Mouse (Mus musculus): ENCODE data around the gene Hspb7. TPM values are rescaled to one million over a fixed set of nuclear protein-coding genes. Genes with fewer than 3 reads are reported as not detected.

Hspb7 gene
- polyA plus RNA-seq, 1 experiment from 2014 or later, result not detected

GRCm38 (mm10) chr4:141446211-141446610 is 25.6 kb downstream of the Hspb7 start:
- Histone ChIP-seq H3K27me3 (ENCODE audit: control insufficient read depth, insufficient read depth, low read length) (no peaks in the 10 kb centered on the region), H3K9ac (ENCODE audit: low read depth, low read length) (no peak overlapping the region), H3K4me3 (ENCODE audit: low read depth, low read length) (no peak overlapping the region), H3K4me2 (replicated peaks; ENCODE audit: low read depth, low read length) (no peak overlapping the region), H3K36me3 (ENCODE audit: control insufficient read depth, insufficient read depth, low read length) (peaks cover 4% of the 10 kb centered on the region; the same call in 1 of the 2 replicates), H3K4me1 (replicated peaks; ENCODE audit: control insufficient read depth, insufficient read depth, low read length) (peaks cover 4% of the 10 kb centered on the region), H3K27ac (ENCODE audit: low read depth, low read length) (no peak overlapping the region), H3K9me3 (ENCODE audit: control insufficient read depth, low read length) (no peaks in the 10 kb centered on the region)
- no peak for DNase-seq (ENCODE audit: low spot score)
- no peak for ATAC-seq (ENCODE audit: low FRiP score)
- 75% methylated on average over 7 of the region's 7 CpGs for WGBS

- no peak overlapping the region for H3K9ac ChIP-seq (ENCODE audit: low read depth, low read length)
Observed at GRCm38 (mm10) chr4:141451251-141451650, 30.7 kb downstream of the Hspb7 start.

GRCm38 (mm10) chr4:141451916-141452450 is 31.4 kb downstream of the Hspb7 start:
- DNase-seq (ENCODE audit: low spot score) (no peak), ATAC-seq (ENCODE audit: low FRiP score) (no peak)
- Histone ChIP-seq H3K36me3 (ENCODE audit: control insufficient read depth, insufficient read depth, low read length) (peaks cover 6% of the 10 kb centered on the region; the same call in 1 of the 2 replicates), H3K27me3 (ENCODE audit: control insufficient read depth, insufficient read depth, low read length) (no peaks in the 10 kb centered on the region), H3K4me1 (replicated peaks; ENCODE audit: control insufficient read depth, insufficient read depth, low read length) (no peaks in the 10 kb centered on the region), H3K4me2 (replicated peaks; ENCODE audit: low read depth, low read length) (no peak overlapping the region), H3K27ac (ENCODE audit: low read depth, low read length) (no peak overlapping the region), H3K9me3 (ENCODE audit: control insufficient read depth, low read length) (no peaks in the 10 kb centered on the region), H3K9ac (ENCODE audit: low read depth, low read length) (no peak overlapping the region), H3K4me3 (ENCODE audit: low read depth, low read length) (no peak overlapping the region)
- WGBS, result 95% methylated on average over 9 of the region's 9 CpGs

More at GRCm38 (mm10) chr4:141451251-141451650, 30.7 kb downstream of the Hspb7 start:
- DNase-seq (ENCODE audit: low spot score) (no peak), ATAC-seq (ENCODE audit: low FRiP score) (no peak)
- H3K4me1 ChIP-seq (replicated peaks; ENCODE audit: control insufficient read depth, insufficient read depth, low read length), result no peaks in the 10 kb centered on the region
- H3K36me3 ChIP-seq (ENCODE audit: control insufficient read depth, insufficient read depth, low read length), result peaks cover 4% of the 10 kb centered on the region; the same call in 1 of the 2 replicates
- no peaks in the 10 kb centered on the region for H3K27me3 ChIP-seq (ENCODE audit: control insufficient read depth, insufficient read depth, low read length)
- H3K27ac ChIP-seq (ENCODE audit: low read depth, low read length), result no peak overlapping the region
- H3K9me3 ChIP-seq (ENCODE audit: control insufficient read depth, low read length), result no peaks in the 10 kb centered on the region
- no peak overlapping the region for H3K4me3 ChIP-seq (ENCODE audit: low read depth, low read length)
- no peak overlapping the region for H3K4me2 ChIP-seq (replicated peaks; ENCODE audit: low read depth, low read length)
- WGBS, result 95% methylated on average over 2 of the region's 2 CpGs

GRCm38 (mm10) chr4:141454581-141455350 is 34.2 kb downstream of the Hspb7 start:
- 85% methylated on average over 14 of the region's 14 CpGs for WGBS
- Histone ChIP-seq H3K27ac (ENCODE audit: low read depth, low read length) (no peak overlapping the region), H3K4me1 (replicated peaks; ENCODE audit: control insufficient read depth, insufficient read depth, low read length) (peaks cover 6% of the 10 kb centered on the region; the same call in 1 of the 2 replicates), H3K9ac (ENCODE audit: low read depth, low read length) (no peak overlapping the region), H3K4me2 (replicated peaks; ENCODE audit: low read depth, low read length) (no peak overlapping the region), H3K9me3 (ENCODE audit: control insufficient read depth, low read length) (no peaks in the 10 kb centered on the region), H3K27me3 (ENCODE audit: control insufficient read depth, insufficient read depth, low read length) (no peaks in the 10 kb centered on the region), H3K4me3 (ENCODE audit: low read depth, low read length) (no peak overlapping the region), H3K36me3 (ENCODE audit: control insufficient read depth, insufficient read depth, low read length) (0 out of 2 replicates have a peak, but pooled peaks cover 2% of the 10 kb centered on the region)
- DNase-seq (ENCODE audit: low spot score), result no peak
- no peak for ATAC-seq (ENCODE audit: low FRiP score)

- Histone ChIP-seq H3K27me3 (ENCODE audit: control insufficient read depth, insufficient read depth, low read length) (no peaks in the 10 kb centered on the region), H3K4me1 (replicated peaks; ENCODE audit: control insufficient read depth, insufficient read depth, low read length) (peaks cover 6% of the 10 kb centered on the region; the same call in 1 of the 2 replicates), H3K9ac (ENCODE audit: low read depth, low read length) (no peak overlapping the region), H3K27ac (ENCODE audit: low read depth, low read length) (no peak overlapping the region), H3K4me3 (ENCODE audit: low read depth, low read length) (no peak overlapping the region), H3K36me3 (ENCODE audit: control insufficient read depth, insufficient read depth, low read length) (0 out of 2 replicates have a peak, but pooled peaks cover 2% of the 10 kb centered on the region), H3K4me2 (replicated peaks; ENCODE audit: low read depth, low read length) (no peak overlapping the region), H3K9me3 (ENCODE audit: control insufficient read depth, low read length) (no peaks in the 10 kb centered on the region)
- no peak for DNase-seq (ENCODE audit: low spot score)
- ATAC-seq (ENCODE audit: low FRiP score), result no peak
- WGBS, result 82% methylated on average over 4 of the region's 4 CpGs
Observed at GRCm38 (mm10) chr4:141455526-141455925, 34.9 kb downstream of the Hspb7 start.

- Histone ChIP-seq H3K9me3 (ENCODE audit: control insufficient read depth, low read length) (no peaks in the 10 kb centered on the region), H3K27me3 (ENCODE audit: control insufficient read depth, insufficient read depth, low read length) (no peaks in the 10 kb centered on the region), H3K36me3 (ENCODE audit: control insufficient read depth, insufficient read depth, low read length) (0 out of 2 replicates have a peak, but pooled peaks cover 2% of the 10 kb centered on the region), H3K4me2 (replicated peaks; ENCODE audit: low read depth, low read length) (no peak overlapping the region), H3K4me3 (ENCODE audit: low read depth, low read length) (no peak overlapping the region), H3K4me1 (replicated peaks; ENCODE audit: control insufficient read depth, insufficient read depth, low read length) (peaks cover 6% of the 10 kb centered on the region; the same call in 1 of the 2 replicates), H3K9ac (ENCODE audit: low read depth, low read length) (no peak overlapping the region), H3K27ac (ENCODE audit: low read depth, low read length) (no peak overlapping the region)
- 94% methylated on average over 14 of the region's 14 CpGs for WGBS
- DNase-seq (ENCODE audit: low spot score) (no peak), ATAC-seq (ENCODE audit: low FRiP score) (no peak)
Observed at GRCm38 (mm10) chr4:141456193-141456938, 35.8 kb downstream of the Hspb7 start.

GRCm38 (mm10) chr4:141458236-141458635 is 37.7 kb downstream of the Hspb7 start:
- ATAC-seq (ENCODE audit: low FRiP score), result peak; percentile 48; the same call in 1 of the 2 replicates
- no peak overlapping the region for H3K4me2 ChIP-seq (replicated peaks; ENCODE audit: low read depth, low read length)
- 14% methylated on average over 7 of the region's 7 CpGs for WGBS
- 0 out of 2 replicates have a peak overlapping the region, but pooled peaks have one; percentile 15 for H3K9ac ChIP-seq (ENCODE audit: low read depth, low read length)
- peaks cover 6% of the 10 kb centered on the region; the same call in 1 of the 2 replicates for H3K4me1 ChIP-seq (replicated peaks; ENCODE audit: control insufficient read depth, insufficient read depth, low read length)
- DNase-seq (ENCODE audit: low spot score), result no peak
- H3K4me3 ChIP-seq (ENCODE audit: low read depth, low read length), result no peak overlapping the region
- H3K36me3 ChIP-seq (ENCODE audit: control insufficient read depth, insufficient read depth, low read length), result peaks cover 2% of the 10 kb centered on the region; the same call in 1 of the 2 replicates
- peak overlapping the region; percentile 62; the same call in 1 of the 2 replicates for H3K27ac ChIP-seq (ENCODE audit: low read depth, low read length)
- no peaks in the 10 kb centered on the region for H3K9me3 ChIP-seq (ENCODE audit: control insufficient read depth, low read length)
- no peaks in the 10 kb centered on the region for H3K27me3 ChIP-seq (ENCODE audit: control insufficient read depth, insufficient read depth, low read length)

- DNase-seq (ENCODE audit: low spot score) (no peak), ATAC-seq (ENCODE audit: low FRiP score) (no peak)
- WGBS, result 64% methylated on average over 3 of the region's 3 CpGs
- Histone ChIP-seq H3K9me3 (ENCODE audit: control insufficient read depth, low read length) (no peaks in the 10 kb centered on the region), H3K27me3 (ENCODE audit: control insufficient read depth, insufficient read depth, low read length) (no peaks in the 10 kb centered on the region), H3K4me1 (replicated peaks; ENCODE audit: control insufficient read depth, insufficient read depth, low read length) (peaks cover 6% of the 10 kb centered on the region; the same call in 1 of the 2 replicates), H3K9ac (ENCODE audit: low read depth, low read length) (no peak overlapping the region), H3K36me3 (ENCODE audit: control insufficient read depth, insufficient read depth, low read length) (peaks cover 2% of the 10 kb centered on the region; the same call in 1 of the 2 replicates), H3K4me3 (ENCODE audit: low read depth, low read length) (no peak overlapping the region), H3K4me2 (replicated peaks; ENCODE audit: low read depth, low read length) (no peak overlapping the region), H3K27ac (ENCODE audit: low read depth, low read length) (no peak overlapping the region)
Observed at GRCm38 (mm10) chr4:141458888-141459287, 38.3 kb downstream of the Hspb7 start.

Measured in hindbrain, embryonic 11.5 days (tissue).